Mouse (Mus musculus) brain, embryonic 14.5 days (tissue): ENCODE data around the gene Mfsd13b.

Experiments used
- CTCF ChIP-seq: fragments of 200-500 bp; IDR thresholded peaks from 2 replicates; pipeline ENCODE4 v1.5.1; 2012; ENCODE audit warnings: inconsistent platforms, mild to moderate bottlenecking, moderate library complexity, borderline replicate concordance; ENCODE audit not compliant: insufficient read depth, insufficient read length; ENCODE audit errors: extremely low read depth
- POLR2A ChIP-seq: fragments of 200-500 bp; IDR thresholded peaks from 2 replicates; pipeline ENCODE4 v1.6.1; 2012; ENCODE audit warnings: mild to moderate bottlenecking, inconsistent platforms, borderline replicate concordance; ENCODE audit not compliant: poor library complexity, insufficient read depth, insufficient read length, severe bottlenecking; ENCODE audit errors: extremely low read depth

DNA sequence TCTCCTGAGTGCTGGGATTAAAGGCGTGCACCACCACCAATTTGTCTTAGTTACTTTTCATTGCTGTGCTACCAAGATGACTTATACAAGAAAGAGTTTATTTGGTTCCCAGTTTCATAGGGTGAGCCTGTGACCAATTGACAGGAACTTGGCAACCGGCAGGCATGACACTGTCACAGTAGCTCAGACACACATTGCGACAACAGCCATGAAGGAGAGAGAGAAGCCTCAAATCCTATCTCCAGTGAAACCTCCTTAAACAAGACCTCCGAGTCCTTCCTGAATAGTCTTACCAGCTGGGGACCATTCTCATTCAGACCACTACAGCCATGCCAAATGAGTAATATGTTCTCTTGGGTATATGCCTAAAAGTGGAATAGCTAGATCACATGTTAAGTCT is 70.8 kb downstream of the Mfsd13b start:
- TF ChIP-seq POLR2A (no peak), CTCF (no peak)
